In the genomic region with DNA sequence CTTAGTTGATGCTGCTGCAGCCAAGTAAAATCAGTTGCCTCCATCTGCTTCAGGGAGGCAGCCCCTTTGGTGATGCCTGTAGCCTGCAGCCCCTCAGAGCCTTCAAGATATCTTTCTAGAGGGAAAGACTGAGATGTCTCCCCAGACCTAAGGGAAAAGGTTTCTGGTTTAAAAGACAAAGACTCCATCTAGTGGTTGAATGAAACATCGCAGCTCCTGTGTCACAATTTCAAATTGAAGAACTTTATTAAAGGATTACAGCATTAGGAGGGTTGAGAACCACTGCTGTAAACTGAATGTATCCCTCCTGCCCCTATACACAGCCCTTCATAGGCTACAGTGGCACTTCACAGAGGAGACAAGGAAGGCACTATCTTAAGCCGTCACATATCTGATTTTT, we compare ENCODE assay signal across 9 mouse cellular contexts.
DNase-seq lines count a peak whose midpoint lies in the region; ATAC-seq and TF ChIP-seq lines count a peak whose summit lies in the region.
"Had no signal": no experiment of that assay in that cellular context is flagged by ENCODE, and none has a peak within 500 bp of the region (broad histone marks: within the 10 kb centered on the region; RNA-seq: fewer than 3 reads in every experiment).

No protein-coding gene starts in this region.

- no peak overlapping the region for H3K27ac ChIP-seq in heart, embryonic 10.5 days
- H3K27ac ChIP-seq in midbrain, embryonic 14.5 days (replicated peaks; ENCODE audit: low read depth, low read length): no peak overlapping the region
- H3K27ac ChIP-seq in midbrain, embryonic 13.5 days: no peak overlapping the region
- H3K27ac ChIP-seq in cortical plate, adult 2 months (ENCODE audit: insufficient read depth, low read length): no peak overlapping the region
- no peak overlapping the region for H3K27ac ChIP-seq in neural tube, embryonic 15.5 days (replicated peaks)
- H3K27ac ChIP-seq: limb, embryonic 15.5 days had no signal

- intact Hi-C loops in heart, postnatal 36 days (cut with DNase I): no loop called here

- no peaks in the 10 kb centered on the region for H3K9me3 ChIP-seq in heart, embryonic 10.5 days
- no peaks in the 10 kb centered on the region for H3K9me3 ChIP-seq in midbrain, embryonic 14.5 days (ENCODE audit: control insufficient read depth, low read length)
- no peaks in the 10 kb centered on the region for H3K9me3 ChIP-seq in midbrain, embryonic 13.5 days
- H3K9me3 ChIP-seq in neural tube, embryonic 15.5 days (replicated peaks): no peaks in the 10 kb centered on the region
- H3K9me3 ChIP-seq: limb, embryonic 15.5 days had no signal

- DNase-seq in heart, embryonic 10.5 days (ENCODE audit: low spot score): peak; percentile 33
- DNase-seq in heart, postnatal 36 days: no peak
- DNase-seq in midbrain, embryonic 14.5 days: peak; percentile 86
- peak; percentile 60 for DNase-seq in mesoderm, embryonic 11.5 days (ENCODE audit: low read depth, low spot score)
- DNase-seq in urinary bladder, postnatal 25 days (ENCODE audit: low spot score): no peak

- WGBS in heart, embryonic 10.5 days: 35% methylated on average over 2 of the region's 2 CpGs
- WGBS in midbrain, embryonic 14.5 days: 34% methylated on average over 2 of the region's 2 CpGs
- 33% methylated on average over 2 of the region's 2 CpGs for WGBS in midbrain, embryonic 13.5 days
- 46% methylated on average over 2 of the region's 2 CpGs for WGBS in neural tube, embryonic 15.5 days

- H3K36me3 ChIP-seq in heart, embryonic 10.5 days: no peaks in the 10 kb centered on the region
- no peaks in the 10 kb centered on the region for H3K36me3 ChIP-seq in midbrain, embryonic 14.5 days (ENCODE audit: control insufficient read depth, insufficient read depth, low read length)
- no peaks in the 10 kb centered on the region for H3K36me3 ChIP-seq in midbrain, embryonic 13.5 days
- no peaks in the 10 kb centered on the region for H3K36me3 ChIP-seq in neural tube, embryonic 15.5 days
- H3K36me3 ChIP-seq: limb, embryonic 15.5 days had no signal

- no peak overlapping the region for H3K4me3 ChIP-seq in heart, embryonic 10.5 days
- no peak overlapping the region for H3K4me3 ChIP-seq in midbrain, embryonic 14.5 days (replicated peaks; ENCODE audit: low read depth, low read length)
- H3K4me3 ChIP-seq in midbrain, embryonic 13.5 days (replicated peaks): no peak overlapping the region
- H3K4me3 ChIP-seq in cortical plate, adult 2 months (ENCODE audit: insufficient read depth, low read length): no peak overlapping the region
- no peak overlapping the region for H3K4me3 ChIP-seq in neural tube, embryonic 15.5 days (replicated peaks)
- H3K4me3 ChIP-seq: limb, embryonic 15.5 days had no signal

- H3K9ac ChIP-seq in midbrain, embryonic 14.5 days (replicated peaks; ENCODE audit: low read length): no peak overlapping the region
- no peak overlapping the region for H3K9ac ChIP-seq in midbrain, embryonic 13.5 days (replicated peaks)
- H3K9ac ChIP-seq in neural tube, embryonic 15.5 days (replicated peaks): no peak overlapping the region
- H3K9ac ChIP-seq: limb, embryonic 15.5 days had no signal

- ATAC-seq in midbrain, embryonic 14.5 days (ENCODE audit: low FRiP score, low TSS enrichment): no peak
- ATAC-seq in midbrain, embryonic 13.5 days: no peak
- ATAC-seq in neural tube, embryonic 15.5 days (ENCODE audit: low FRiP score): no peak

- no peak for TF ChIP-seq POLR2A in cortical plate, adult 2 months (IDR thresholded peaks at IDR 0.05; ENCODE audit: extremely low read depth, insufficient read depth, low read length)

- H3K4me2 ChIP-seq in midbrain, embryonic 14.5 days (ENCODE audit: low read length): no peak overlapping the region
- no peak overlapping the region for H3K4me2 ChIP-seq in midbrain, embryonic 13.5 days (replicated peaks)
- no peak overlapping the region for H3K4me2 ChIP-seq in neural tube, embryonic 15.5 days
- H3K4me2 ChIP-seq: limb, embryonic 15.5 days had no signal

- H3K4me1 ChIP-seq in heart, embryonic 10.5 days: peaks cover 5% of the 10 kb centered on the region; the same call in 1 of the 2 replicates
- H3K4me1 ChIP-seq in midbrain, embryonic 14.5 days (ENCODE audit: control insufficient read depth, insufficient read depth, low read length): 0 out of 2 replicates have a peak, but pooled peaks cover 10% of the 10 kb centered on the region
- H3K4me1 ChIP-seq in midbrain, embryonic 13.5 days (replicated peaks): peaks cover 22% of the 10 kb centered on the region
- H3K4me1 ChIP-seq in cortical plate, adult 2 months (ENCODE audit: control insufficient read depth, insufficient read depth, low read length): no peaks in the 10 kb centered on the region
- peaks cover 21% of the 10 kb centered on the region for H3K4me1 ChIP-seq in neural tube, embryonic 15.5 days

- peak; percentile 13; the same call in 1 of the 2 replicates for TF ChIP-seq CTCF in cortical plate, adult 2 months (IDR thresholded peaks at IDR 0.05; ENCODE audit: extremely low read depth, insufficient read depth, low read length)

- H3K27me3 ChIP-seq in heart, embryonic 10.5 days (ENCODE audit: insufficient read depth, poor library complexity, severe bottlenecking): peaks cover 33% of the 10 kb centered on the region
- H3K27me3 ChIP-seq in midbrain, embryonic 14.5 days (ENCODE audit: control insufficient read depth, insufficient read depth, low read length): 0 out of 2 replicates have a peak, but pooled peaks cover 2% of the 10 kb centered on the region
- peaks cover 21% of the 10 kb centered on the region; the same call in 1 of the 2 replicates for H3K27me3 ChIP-seq in midbrain, embryonic 13.5 days
- peaks cover 3% of the 10 kb centered on the region; the same call in 1 of the 2 replicates for H3K27me3 ChIP-seq in neural tube, embryonic 15.5 days (replicated peaks)

Comparison
In these comparisons a context has a peak if more than half of its experiments do, and no peak if none do; other contexts are left out.
1. DNase-seq: peak in heart, embryonic 10.5 days (single experiment), midbrain, embryonic 14.5 days (single experiment) and mesoderm, embryonic 11.5 days (single experiment); none in heart, postnatal 36 days (0 of 2) and urinary bladder, postnatal 25 days (single experiment).